ENCODE assay signal across 8 mouse cellular contexts in the genomic region with DNA sequence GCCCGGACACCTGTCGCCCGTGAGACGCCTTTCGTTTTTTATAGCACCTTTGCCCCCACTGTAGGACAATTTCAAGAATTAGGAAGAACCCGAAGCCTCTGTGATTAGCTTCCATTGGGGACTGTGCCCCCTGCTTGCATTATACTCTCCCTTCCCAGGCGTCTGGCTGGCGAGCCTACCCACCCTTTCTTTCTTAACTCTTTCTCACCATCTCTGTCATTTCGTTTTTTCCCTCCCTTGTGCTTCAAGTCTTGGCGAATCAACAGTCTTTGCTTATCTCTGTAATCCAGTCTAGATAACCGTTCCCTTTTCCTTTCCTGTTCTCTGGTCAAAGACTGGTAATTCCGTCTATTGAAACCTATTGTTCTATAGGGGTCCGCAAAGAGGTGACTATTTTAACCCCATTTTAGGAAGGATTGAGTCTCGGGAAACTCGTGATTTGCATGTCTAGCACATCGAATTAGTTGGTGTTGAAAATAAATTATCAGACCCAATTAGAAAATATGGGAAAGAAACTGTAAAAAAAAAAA. TPM values are rescaled to one million over a fixed set of nuclear protein-coding genes. Genes with fewer than 3 reads are reported as not detected.
DNase-seq lines count a peak whose midpoint lies in the region; ATAC-seq and TF ChIP-seq lines count a peak whose summit lies in the region.

No protein-coding gene starts in this region.

- H3K4me3 ChIP-seq in heart, adult 2 months = peak overlapping the region; percentile 78
- peak overlapping the region; percentile 93 for H3K4me3 ChIP-seq in E14TG2a.4 (replicated peaks; ENCODE audit: low read length)
- H3K4me3 ChIP-seq in forebrain, embryonic 14.5 days (ENCODE audit: low read depth, low read length) = peak overlapping the region; percentile 73
- peak overlapping the region; percentile 87 for H3K4me3 ChIP-seq in liver, embryonic 16.5 days (ENCODE audit: low read depth, low read length)

- H3K27ac ChIP-seq in heart, adult 2 months = peak overlapping the region; percentile 94
- H3K27ac ChIP-seq in forebrain, embryonic 14.5 days (ENCODE audit: low read depth, low read length) = peak overlapping the region; percentile 93
- peak overlapping the region; percentile 90 for H3K27ac ChIP-seq in liver, embryonic 16.5 days (ENCODE audit: low read length)

- H3K4me1 ChIP-seq in heart, adult 2 months (ENCODE audit: control insufficient read depth, insufficient read depth, low read length) = no peaks in the 10 kb centered on the region; the same call in none of the 2 replicates
- peaks cover 20% of the 10 kb centered on the region for H3K4me1 ChIP-seq in E14TG2a.4 (replicated peaks; ENCODE audit: low read depth, low read length)
- H3K4me1 ChIP-seq in forebrain, embryonic 14.5 days (ENCODE audit: control insufficient read depth, insufficient read depth, low read length) = peaks cover 14% of the 10 kb centered on the region
- peaks cover 16% of the 10 kb centered on the region for H3K4me1 ChIP-seq in liver, embryonic 16.5 days (ENCODE audit: control insufficient read depth, low read depth, low read length)

- H3K79me2 ChIP-seq in heart, adult 2 months (replicated peaks; ENCODE audit: control insufficient read depth, insufficient read depth, low read length) = no peaks in the 10 kb centered on the region

- no peak for TF ChIP-seq POLR2A in heart, adult 2 months (IDR thresholded peaks at IDR 0.05; ENCODE audit: insufficient read depth, low read depth, low read length)

- peak; percentile 40 for ATAC-seq in forebrain, embryonic 14.5 days
- ATAC-seq in liver, embryonic 16.5 days (ENCODE audit: low read depth) = peak; percentile 1

- peaks cover 5% of the 10 kb centered on the region; the same call in 1 of the 2 replicates for H3K36me3 ChIP-seq in heart, adult 2 months (ENCODE audit: control insufficient read depth, insufficient read depth, low read length)
- H3K36me3 ChIP-seq in E14TG2a.4 (ENCODE audit: insufficient read depth, low read length) = peaks cover 41% of the 10 kb centered on the region
- H3K36me3 ChIP-seq in forebrain, embryonic 14.5 days (ENCODE audit: control insufficient read depth, insufficient read depth, low read length) = peaks cover 21% of the 10 kb centered on the region
- peaks cover 5% of the 10 kb centered on the region; the same call in 1 of the 2 replicates for H3K36me3 ChIP-seq in liver, embryonic 16.5 days (ENCODE audit: control insufficient read depth, insufficient read depth)

- WGBS in heart, adult 2 months = under 1% methylated on average over 16 of the region's 16 CpGs
- WGBS in forebrain, embryonic 14.5 days = 2% methylated on average over 16 of the region's 16 CpGs
- WGBS in liver, embryonic 16.5 days (ENCODE audit: insufficient replicate concordance) = under 1% methylated on average over 16 of the region's 16 CpGs

- TF ChIP-seq EP300 in heart, adult 2 months (IDR thresholded peaks at IDR 0.05; ENCODE audit: insufficient read depth, low read depth, low read length) = no peak

- no peaks in the 10 kb centered on the region for H3K27me3 ChIP-seq in heart, adult 2 months (ENCODE audit: control insufficient read depth, insufficient read depth, low read length)
- H3K27me3 ChIP-seq in E14TG2a.4 (ENCODE audit: insufficient read depth, low read length) = no peaks in the 10 kb centered on the region
- H3K27me3 ChIP-seq in forebrain, embryonic 14.5 days (replicated peaks; ENCODE audit: control insufficient read depth, insufficient read depth, low read length) = no peaks in the 10 kb centered on the region
- H3K27me3 ChIP-seq in liver, embryonic 16.5 days (ENCODE audit: control insufficient read depth, insufficient read depth, low read depth, low read length) = no peaks in the 10 kb centered on the region

- peak overlapping the region; percentile 85 for H3K9ac ChIP-seq in heart, adult 2 months (ENCODE audit: low read depth, low read length)
- peak overlapping the region; percentile 88 for H3K9ac ChIP-seq in forebrain, embryonic 14.5 days (ENCODE audit: low read length)
- peak overlapping the region; percentile 86 for H3K9ac ChIP-seq in liver, embryonic 16.5 days (ENCODE audit: low read depth, low read length)

- intact Hi-C loops in heart, adult 2 months (cut with DNase I) = loop anchor here (2.0 to 10.0 kb wide), 4 partner anchors 35 to 1126 kb away; partner anchors contain the start of genes Btf3, Gfm2, Hexb and Nsa2
- intact Hi-C loops in heart, postnatal 25 days (cut with DNase I) = loop anchor here (5.0 kb wide), 1 partner anchor 34 kb away; no protein-coding TSS in a partner anchor

- no peak for TF ChIP-seq CTCF in heart, adult 2 months (IDR thresholded peaks at IDR 0.05)
- TF ChIP-seq CTCF in E14TG2a.4 (conservative IDR thresholded peaks at IDR 0.05; ENCODE audit: low read length) = no peak

- no peak for DNase-seq in heart, adult 2 months
- DNase-seq in heart, postnatal 25 days (ENCODE audit: low spot score) = no peak
- peak; percentile 41 for DNase-seq in forebrain, embryonic 14.5 days (ENCODE audit: low spot score)
- DNase-seq in ovary, postnatal 14 days (ENCODE audit: low spot score) = no peak
- DNase-seq in MN1 (ENCODE audit: low spot score) = no peak
- no peak for DNase-seq in urinary bladder, postnatal 14 days (ENCODE audit: low spot score)

- H3K4me2 ChIP-seq in forebrain, embryonic 14.5 days (ENCODE audit: low read length) = peak overlapping the region; percentile 69
- peak overlapping the region; percentile 69 for H3K4me2 ChIP-seq in liver, embryonic 16.5 days (ENCODE audit: low read depth, low read length)

- H3K9me3 ChIP-seq in E14TG2a.4 (ENCODE audit: low read length) = no peaks in the 10 kb centered on the region
- no peaks in the 10 kb centered on the region for H3K9me3 ChIP-seq in forebrain, embryonic 14.5 days (replicated peaks; ENCODE audit: control insufficient read depth, low read length)
- no peaks in the 10 kb centered on the region for H3K9me3 ChIP-seq in liver, embryonic 16.5 days (replicated peaks; ENCODE audit: control insufficient read depth, low read length)

RNA-seq across cellular contexts. Expression of gene Ankra2, which starts 0.6 kb away (rescaled TPM):
- total RNA-seq in heart, adult 2 months (2021) = 10 to 100 TPM; 35.6 to 46.8 TPM
- 11.3 and 17.2 TPM in 2 replicates for polyA plus RNA-seq in heart, adult 2 months (2012; rRNA removed)
- 10 to 100 TPM; 33.5 to 35.2 TPM for total RNA-seq in heart, postnatal 25 days (2021)
- polyA plus RNA-seq in forebrain, embryonic 14.5 days (2014; fragmentation: Nextera tagmentation; extraction: Ambion mirVana) = 73.4 and 79.1 TPM in 2 replicates
- 6.6 and 6.7 TPM in 2 replicates for polyA plus RNA-seq in liver, embryonic 16.5 days (2015; fragmentation: Nextera tagmentation; extraction: Ambion mirVana)

RNA-seq across cellular contexts. Expression of gene Utp15, which starts 0.7 kb away (rescaled TPM):
- total RNA-seq in heart, adult 2 months (2021) = 1 to 10 TPM; 5.7 to 6.7 TPM
- 4.2 and 6.2 TPM in 2 replicates for polyA plus RNA-seq in heart, adult 2 months (2012; rRNA removed)
- total RNA-seq in heart, postnatal 25 days (2021) = 1 to 10 TPM; 5.5 to 5.6 TPM
- polyA plus RNA-seq in forebrain, embryonic 14.5 days (2014; fragmentation: Nextera tagmentation; extraction: Ambion mirVana) = 26.4 and 30.6 TPM in 2 replicates
- 10.0 and 10.6 TPM in 2 replicates for polyA plus RNA-seq in liver, embryonic 16.5 days (2015; fragmentation: Nextera tagmentation; extraction: Ambion mirVana)

RNA-seq across cellular contexts. Expression of gene Gm21976, which starts 16.2 kb away (rescaled TPM):
- not detected for total RNA-seq in heart, adult 2 months (2021)
- polyA plus RNA-seq in heart, adult 2 months (2012; rRNA removed) = not detected in 2 replicates
- not detected for total RNA-seq in heart, postnatal 25 days (2021)
- not detected in 2 replicates for polyA plus RNA-seq in forebrain, embryonic 14.5 days (2014; fragmentation: Nextera tagmentation; extraction: Ambion mirVana)
- not detected in 2 replicates for polyA plus RNA-seq in liver, embryonic 16.5 days (2015; fragmentation: Nextera tagmentation; extraction: Ambion mirVana)

RNA-seq across cellular contexts. Expression of gene Btf3, which starts 53.3 kb away (rescaled TPM):
- 100 to 1,000 TPM; 193 to 218 TPM for total RNA-seq in heart, adult 2 months (2021)
- polyA plus RNA-seq in heart, adult 2 months (2012; rRNA removed) = 88.2 and 135 TPM in 2 replicates
- total RNA-seq in heart, postnatal 25 days (2021) = 100 to 1,000 TPM; 190 to 219 TPM
- polyA plus RNA-seq in forebrain, embryonic 14.5 days (2014; fragmentation: Nextera tagmentation; extraction: Ambion mirVana) = 669 and 680 TPM in 2 replicates
- 258 and 312 TPM in 2 replicates for polyA plus RNA-seq in liver, embryonic 16.5 days (2015; fragmentation: Nextera tagmentation; extraction: Ambion mirVana)

RNA-seq across cellular contexts. Expression of gene Arhgef28, which starts 57.3 kb away (rescaled TPM):
- 1 to 10 TPM; 4.6 to 5.2 TPM for total RNA-seq in heart, adult 2 months (2021)
- 2.4 and 3.8 TPM in 2 replicates for polyA plus RNA-seq in heart, adult 2 months (2012; rRNA removed)
- 1 to 10 TPM; 5.0 to 5.1 TPM for total RNA-seq in heart, postnatal 25 days (2021)
- 9.9 and 10.9 TPM in 2 replicates for polyA plus RNA-seq in forebrain, embryonic 14.5 days (2014; fragmentation: Nextera tagmentation; extraction: Ambion mirVana)
- 0.68 and 1.3 TPM in 2 replicates for polyA plus RNA-seq in liver, embryonic 16.5 days (2015; fragmentation: Nextera tagmentation; extraction: Ambion mirVana)
